Mouse (Mus musculus) inflammation-experienced regulatory T-cells, adult 6 months (primary cell): ENCODE results near the gene Susd1. TPM values are rescaled to one million over a fixed set of nuclear protein-coding genes. Genes with fewer than 3 reads are reported as not detected.
"Not testable (repeated sequence)": the region's sequence is repeated elsewhere in the genome, so short reads cannot be mapped to it uniquely, and the experiment has no call there.

ENCODE experiments used
- ATAC-seq: one replicate; pipeline ENCODE4 v1.8.0; 2017
- polyA plus RNA-seq, 3 experiments: library from polyadenylated mRNA; unstranded; fragments of 100-300 nt; shearing (Covaris generic); gene quantifications; one replicate each; pipeline ENCODE4 v1.2.1; 2017

Gene Susd1
- polyA plus RNA-seq, 3 experiments from 2014 or later, result 0.82 to 1.3 TPM; not detected in 1

DNA sequence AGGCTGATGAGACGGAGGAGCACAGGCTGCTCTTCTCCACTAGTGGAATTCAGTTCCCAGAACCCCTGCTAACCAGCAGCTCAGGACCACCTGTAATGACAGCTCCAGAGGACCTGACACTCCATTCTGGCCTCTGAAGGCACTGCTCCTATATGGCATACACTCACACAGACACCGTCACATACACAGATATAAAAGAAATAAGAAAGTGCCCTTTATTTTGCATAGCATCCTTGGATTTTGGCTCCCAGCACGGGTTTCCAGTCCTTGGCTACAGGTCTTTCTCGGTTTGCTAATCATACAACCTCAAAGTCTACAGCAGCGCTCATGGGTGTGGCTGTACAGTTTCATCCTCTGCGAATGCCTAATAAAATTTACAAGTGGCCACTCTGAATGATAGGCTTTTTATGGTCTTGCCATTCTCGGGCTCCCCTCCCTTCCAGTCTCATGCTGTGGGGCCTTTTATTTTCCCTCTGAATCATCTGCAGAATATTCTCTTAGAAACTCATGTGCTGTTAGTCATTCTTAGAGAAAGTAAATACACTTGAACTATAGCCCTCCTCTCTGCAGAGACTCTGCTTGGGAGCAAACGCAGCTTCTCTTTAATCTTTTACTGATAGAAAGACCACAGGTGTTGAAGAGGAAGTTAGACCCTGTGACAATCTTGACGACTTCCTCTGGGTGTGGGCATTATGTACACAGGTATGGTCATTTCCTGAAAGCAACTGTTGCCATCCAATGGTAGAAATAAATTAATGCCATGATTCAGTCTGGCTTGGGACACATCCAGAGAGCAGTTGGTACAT is 119.1 kb downstream of the Susd1 start:
- ATAC-seq, result peak; percentile 82

DNA sequence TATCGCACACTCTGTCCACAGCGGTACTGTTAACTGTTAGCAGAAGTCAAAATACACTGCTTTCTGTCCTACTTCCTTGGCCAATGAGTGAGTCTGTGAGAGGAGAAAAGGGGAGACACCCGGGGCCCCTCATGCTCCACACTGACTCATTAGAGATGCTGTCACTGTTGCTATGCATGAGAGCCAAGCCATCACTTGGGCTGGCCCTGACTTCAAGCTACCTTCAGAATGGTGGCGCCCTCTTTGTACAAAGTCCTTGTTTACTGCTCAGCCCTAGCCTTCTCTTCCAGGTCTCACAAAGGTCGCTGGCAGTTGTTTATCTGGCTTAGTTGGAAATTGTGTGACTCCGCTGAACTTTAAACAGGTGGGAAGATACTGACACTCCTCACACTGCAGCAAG is 119.8 kb downstream of the Susd1 start:
- ATAC-seq, result no peak

DNA sequence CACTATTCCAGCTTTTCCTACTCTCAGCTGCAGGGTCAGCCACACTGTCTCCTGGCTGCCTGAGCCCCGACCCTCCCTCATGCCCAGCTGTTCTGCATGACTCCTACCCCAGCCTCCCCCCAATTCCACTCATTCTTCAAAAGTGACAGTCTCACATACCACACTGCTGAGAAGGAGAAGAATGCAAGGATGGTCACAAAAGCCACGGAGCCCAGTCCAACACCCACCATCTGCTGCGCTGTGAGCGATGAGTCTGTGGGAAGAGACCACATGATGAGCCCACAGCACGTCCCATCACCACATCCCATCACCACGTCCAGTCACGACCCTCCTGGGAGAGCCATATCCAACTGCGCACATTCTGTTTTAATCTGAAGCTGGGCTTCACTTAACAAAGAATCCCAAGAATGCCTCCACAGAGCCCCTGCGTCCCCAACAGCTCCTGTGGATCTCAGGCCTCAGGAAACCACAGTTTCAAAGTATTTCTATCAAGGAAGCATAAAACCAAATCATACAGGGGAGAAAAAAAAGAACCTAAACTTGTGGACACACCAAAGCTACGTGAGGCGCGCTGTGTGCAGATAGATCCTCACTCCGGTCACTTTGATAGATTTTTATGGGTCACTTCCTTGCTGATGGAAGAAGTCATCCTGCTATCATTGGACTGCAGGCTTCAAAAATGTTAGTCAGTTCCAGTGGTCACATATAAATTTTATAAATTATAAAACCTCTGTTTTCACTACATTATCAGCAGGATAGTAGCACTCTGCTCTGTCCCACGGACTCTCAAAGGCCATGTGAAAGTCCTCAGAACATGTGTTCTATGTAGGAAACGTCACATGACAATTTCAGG is 122.7 kb downstream of the Susd1 start:
- no peak for ATAC-seq

DNA sequence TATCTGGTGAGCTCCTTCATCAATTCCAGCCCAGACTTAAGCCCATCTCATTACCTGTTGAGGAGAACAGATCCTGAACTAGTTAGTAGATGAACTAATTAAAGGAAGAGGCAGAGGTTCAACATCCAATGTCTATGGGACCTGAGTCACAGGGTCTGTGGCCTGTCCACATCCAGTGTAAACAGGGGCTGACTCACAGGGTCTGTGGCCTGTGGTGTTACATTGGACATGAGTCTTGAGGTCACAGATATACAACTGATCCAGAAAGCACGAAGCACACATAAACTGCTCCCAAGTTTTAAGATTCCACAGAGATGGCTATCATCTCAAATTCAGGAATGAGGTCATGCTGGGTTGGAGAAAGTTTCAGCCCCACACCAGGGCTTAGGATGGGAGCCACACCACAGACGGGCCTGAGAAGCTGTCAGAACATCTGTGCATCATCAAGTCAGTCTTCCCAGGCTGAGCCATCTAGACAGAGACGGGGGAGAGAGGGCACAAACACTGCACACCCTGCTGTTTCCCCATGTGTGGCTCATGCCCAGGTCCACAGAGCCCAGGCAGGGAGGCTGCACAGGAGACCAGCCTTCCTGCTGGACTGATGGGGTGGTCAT is 123.4 kb downstream of the Susd1 start:
- no peak for ATAC-seq

- no peak for ATAC-seq
These were observed 125.5 kb downstream of the Susd1 start for GRCm38 (mm10) chr4:59312945-59313344.

- ATAC-seq, result peak; percentile 41
These were observed 127.8 kb downstream of the Susd1 start for GRCm38 (mm10) chr4:59310590-59310989.

GRCm38 (mm10) chr4:59307841-59308589 is 130.4 kb downstream of the Susd1 start:
- ATAC-seq, result no peak

GRCm38 (mm10) chr4:59302387-59302786 is 136.0 kb downstream of the Susd1 start:
- ATAC-seq, result no peak

DNA sequence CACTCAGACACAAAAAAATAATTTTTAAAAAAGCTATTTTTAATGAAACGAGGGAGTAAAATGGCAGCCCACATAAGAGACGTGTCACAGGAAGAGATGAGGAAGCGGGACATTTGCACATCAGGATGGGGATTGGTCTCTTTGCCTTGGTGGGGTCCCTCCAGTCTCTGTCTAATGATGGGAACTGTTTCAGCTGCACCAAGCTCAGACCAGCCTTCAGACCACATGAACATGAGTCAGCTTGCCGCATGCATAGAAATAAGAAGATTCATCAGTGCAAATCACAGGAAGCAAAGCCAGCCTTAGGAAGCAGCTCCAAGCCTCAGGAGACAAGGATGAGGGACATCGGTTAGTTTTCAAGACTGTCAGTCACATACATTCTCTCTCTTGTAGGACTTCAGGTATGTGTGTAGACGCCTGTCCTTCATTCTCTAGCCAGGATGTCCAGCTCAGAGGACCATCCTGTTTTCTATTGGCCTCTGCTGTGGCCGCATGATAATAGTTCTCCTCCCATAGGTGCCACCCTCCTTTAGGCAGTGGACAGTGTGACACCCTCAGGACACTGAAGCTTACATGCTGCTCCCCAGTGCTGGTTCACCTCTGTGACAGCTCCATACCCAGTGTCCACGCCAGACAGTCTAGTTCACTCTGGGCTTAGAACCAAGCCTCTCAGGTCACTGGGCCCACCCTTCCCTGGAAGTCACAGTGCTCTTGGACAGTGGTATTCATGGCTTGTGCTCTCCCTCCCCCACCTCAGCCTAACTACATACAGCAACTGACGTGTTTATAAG is 137.2 kb downstream of the Susd1 start:
- ATAC-seq, result no peak

DNA sequence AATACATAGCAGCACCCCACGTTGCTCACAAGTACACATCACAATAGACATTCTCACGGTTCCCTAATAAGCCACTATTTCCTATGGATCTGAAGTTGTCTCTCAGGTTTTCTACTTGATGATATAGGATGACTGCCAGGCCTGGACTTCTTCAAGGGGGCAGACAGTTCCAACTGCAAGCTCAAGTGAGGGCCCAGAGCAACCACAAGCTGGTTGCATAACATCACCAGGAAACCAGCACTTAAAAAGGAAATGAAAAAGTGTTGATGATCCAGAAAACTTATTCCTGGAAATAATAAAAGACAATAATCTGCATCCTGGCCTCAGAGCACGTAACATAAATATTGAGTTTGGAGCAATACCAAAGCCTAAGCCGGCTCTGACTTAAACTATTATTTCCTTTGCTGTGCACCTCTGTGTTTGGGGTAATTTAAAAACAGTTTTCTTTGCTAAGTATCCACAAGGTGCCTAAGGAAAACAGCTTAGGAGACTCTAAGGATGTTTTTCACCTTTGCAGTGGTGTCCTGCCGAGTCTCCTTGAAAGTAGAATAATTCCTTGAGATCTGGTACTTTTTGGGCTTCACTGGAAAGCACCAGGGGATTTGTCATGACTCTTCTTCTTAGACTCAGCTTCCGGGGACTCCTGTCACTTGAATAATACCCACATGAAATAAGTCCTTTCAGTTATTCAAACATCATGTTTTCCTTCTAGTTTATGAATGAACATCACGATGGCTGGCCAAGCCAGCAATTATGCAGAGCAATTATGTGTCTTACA is 139.5 kb downstream of the Susd1 start:
- ATAC-seq, result peak; percentile 18

GRCm38 (mm10) chr4:59295127-59295526 is 143.3 kb downstream of the Susd1 start:
- peak; percentile 89 for ATAC-seq

DNA sequence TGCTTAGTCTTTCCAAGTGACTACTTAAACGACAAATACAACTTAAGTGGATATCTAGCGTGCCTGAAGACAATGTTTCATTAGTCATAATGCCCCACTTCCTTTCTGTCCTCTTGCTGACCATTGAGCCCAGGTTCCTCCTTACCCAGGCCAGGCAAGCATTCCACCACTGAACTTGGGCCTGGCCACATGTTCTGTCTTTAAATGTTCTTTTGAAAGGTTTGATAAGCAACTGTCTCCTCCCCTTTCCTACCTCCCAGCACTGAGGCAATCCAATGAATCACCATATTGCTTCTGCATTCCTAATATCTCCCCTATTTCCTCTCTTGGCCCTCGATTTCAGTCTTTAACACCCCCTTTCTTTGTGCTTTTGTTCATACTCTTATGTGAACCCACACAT is 143.8 kb downstream of the Susd1 start:
- ATAC-seq, result no peak

DNA sequence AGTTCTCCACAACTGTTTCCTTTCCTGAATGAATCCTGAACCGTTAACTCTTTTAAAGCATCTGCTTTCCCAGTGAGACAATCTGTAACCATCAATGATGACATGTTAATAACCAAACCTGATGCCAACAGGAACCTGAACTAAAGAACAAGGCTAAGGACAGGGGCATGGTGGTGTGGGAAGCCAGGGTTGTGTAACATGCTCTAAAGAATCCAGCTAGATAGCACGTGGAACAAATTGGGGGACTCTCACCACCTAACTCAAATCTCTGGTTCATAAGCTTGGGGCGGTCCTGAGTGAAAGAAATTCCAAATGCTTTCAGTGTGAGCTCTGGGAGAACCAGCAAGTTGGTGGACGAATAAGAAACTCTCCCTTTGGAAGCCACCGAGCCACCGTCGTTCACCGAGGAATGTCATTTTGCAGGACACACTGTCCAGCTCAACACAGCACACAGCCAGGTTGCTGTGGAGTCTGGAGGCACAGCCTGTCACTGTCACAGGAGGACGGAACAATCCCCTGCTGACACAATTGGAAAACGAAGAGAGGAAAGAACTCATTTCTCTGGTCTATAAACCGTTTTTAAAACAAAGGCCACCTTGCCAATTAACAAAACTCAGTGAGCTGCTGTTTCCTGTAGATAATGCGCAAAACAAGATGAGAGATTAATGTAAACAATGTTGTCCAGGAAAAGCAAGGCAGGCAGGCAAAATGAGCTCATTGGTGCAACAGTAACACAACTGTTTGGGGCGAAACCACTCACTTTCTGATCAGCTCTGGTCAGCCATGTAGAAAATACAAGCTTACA is 146.3 kb downstream of the Susd1 start:
- no peak for ATAC-seq

- no peak for ATAC-seq
These were observed 147.4 kb downstream of the Susd1 start for GRCm38 (mm10) chr4:59290972-59291576.

- ATAC-seq, result peak; percentile 41
These were observed 151.3 kb downstream of the Susd1 start for GRCm38 (mm10) chr4:59287103-59287502.

- ATAC-seq, result not testable (repeated sequence)
These were observed 152.1 kb downstream of the Susd1 start for GRCm38 (mm10) chr4:59286351-59286750.

DNA sequence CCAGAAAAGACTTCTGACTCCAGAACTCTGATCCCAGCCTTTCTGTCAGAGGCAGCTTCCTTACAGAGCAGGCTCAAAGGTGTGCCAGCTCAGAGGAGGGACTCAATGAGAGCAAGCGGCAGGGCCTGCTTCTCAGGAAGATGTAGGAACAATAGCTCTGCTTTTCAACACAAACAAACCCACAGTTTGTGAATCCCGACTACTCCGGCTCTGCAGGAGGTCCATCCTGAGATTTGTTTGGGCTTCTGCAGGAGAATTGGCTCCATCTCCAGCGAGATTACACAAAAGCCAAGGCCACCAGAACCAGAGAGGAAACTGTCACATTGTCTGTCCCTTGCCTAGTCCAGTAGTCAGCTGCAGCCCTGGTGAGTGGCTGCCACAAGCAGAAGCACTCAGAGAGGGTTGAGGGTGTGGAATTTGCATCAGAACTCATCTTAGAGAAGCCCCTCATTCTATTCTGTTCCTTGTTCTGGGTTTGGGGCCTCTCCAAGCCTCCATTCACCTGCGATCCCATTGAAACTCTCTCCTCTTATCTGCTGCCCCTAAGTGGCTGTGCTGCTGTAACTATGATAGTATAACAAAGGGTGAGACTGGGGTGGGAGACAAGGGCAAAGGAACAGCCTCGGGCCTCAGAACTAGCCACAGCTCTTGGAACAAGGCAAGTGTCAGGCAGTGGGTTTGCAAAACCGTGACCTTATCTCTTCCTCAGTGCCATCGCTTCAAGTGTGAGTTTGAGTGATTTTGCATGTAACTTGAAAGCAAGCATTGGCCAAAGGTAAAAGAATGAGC is 155.5 kb downstream of the Susd1 start:
- no peak for ATAC-seq

DNA sequence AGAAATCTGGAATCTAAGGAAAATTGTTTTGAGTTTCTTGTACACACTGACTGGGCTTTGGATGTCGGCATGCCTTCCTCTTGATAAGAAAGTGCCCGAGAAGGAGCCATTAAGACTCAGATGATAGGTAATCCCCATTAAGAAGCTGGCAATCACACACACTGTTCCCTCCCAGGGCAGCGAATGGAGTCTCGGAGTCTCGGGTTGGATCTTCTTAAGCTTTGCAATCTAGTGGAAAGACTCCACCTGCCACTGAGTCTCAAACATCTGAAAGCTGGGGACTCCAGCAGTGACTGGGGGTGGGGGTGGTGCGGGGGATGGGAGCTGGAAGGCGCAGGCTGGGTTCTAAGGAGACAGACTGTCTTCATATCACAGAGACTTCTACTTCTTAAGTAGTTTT is 156.3 kb downstream of the Susd1 start:
- ATAC-seq, result no peak

GRCm38 (mm10) chr4:59280876-59281275 is 157.6 kb downstream of the Susd1 start:
- no peak for ATAC-seq
